Mouse (Mus musculus): ENCODE data around the gene Dirc2.

DNA sequence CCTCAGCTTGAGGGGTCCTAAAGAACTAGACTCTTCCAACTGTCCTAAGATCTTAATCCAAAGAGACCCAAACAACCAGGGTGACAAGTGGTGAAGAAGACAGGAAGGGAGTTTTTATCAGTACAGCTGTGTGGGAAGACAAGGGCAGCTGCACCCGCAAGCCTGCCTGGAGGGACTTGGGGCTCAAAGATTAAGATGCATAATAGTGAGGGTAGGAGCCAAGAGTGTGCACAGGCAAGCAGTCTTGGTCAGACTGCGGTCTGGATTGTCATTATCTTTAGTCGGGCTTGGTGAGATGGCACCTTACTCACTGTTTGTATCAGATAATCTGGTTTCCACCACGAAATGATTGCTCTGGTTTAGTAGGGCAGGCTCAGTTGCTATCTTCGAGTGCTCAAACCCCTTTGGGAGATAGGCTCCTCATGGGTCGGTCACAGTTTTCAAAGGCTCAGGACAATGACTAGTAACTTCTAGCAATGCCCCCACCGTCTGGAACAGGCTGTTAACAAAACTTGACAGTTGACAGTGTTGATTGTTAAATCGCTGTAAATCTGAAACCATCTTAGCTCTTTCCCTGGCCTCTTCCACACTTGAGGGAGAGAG, 91.5 kb downstream of the Dirc2 start:
- no peak for TF ChIP-seq POLR2A (IDR thresholded peaks at IDR 0.05; ENCODE audit: low read depth, low read length)
- no peak for TF ChIP-seq CTCF (conservative IDR thresholded peaks at IDR 0.05; ENCODE audit: insufficient read depth, insufficient read length, low read depth, low read length)
